Mouse (Mus musculus) CH12.LX (cell line): ENCODE results near the gene Nop16.

Experiments used
- CTCF ChIP-seq, 2 experiments: IDR thresholded peaks in 1 of 2; conservative IDR thresholded peaks in 1 of 2; 2 replicates each; pipeline ENCODE4 v1.5.1; 2011 to 2012; ENCODE audit warnings: low read depth in 2 of 2, low read length in 2 of 2, improper control_type of control experiment in 1 of 2, inconsistent platforms in 1 of 2, mild to moderate bottlenecking in 1 of 2, moderate library complexity in 1 of 2
- EP300 ChIP-seq: IDR thresholded peaks from 2 replicates; pipeline ENCODE4 v1.6.1; 2011; ENCODE audit warnings: low read length, improper control_type of control experiment
- POLR2A ChIP-seq: IDR thresholded peaks from 2 replicates; pipeline ENCODE4 v1.6.1; 2011; ENCODE audit warnings: low read depth, mild to moderate bottlenecking, improper control_type of control experiment, low read length
- TBP ChIP-seq: conservative IDR thresholded peaks from 2 replicates; pipeline ENCODE4 v1.6.1; 2011; ENCODE audit warnings: low read depth, low read length, improper control_type of control experiment

DNA sequence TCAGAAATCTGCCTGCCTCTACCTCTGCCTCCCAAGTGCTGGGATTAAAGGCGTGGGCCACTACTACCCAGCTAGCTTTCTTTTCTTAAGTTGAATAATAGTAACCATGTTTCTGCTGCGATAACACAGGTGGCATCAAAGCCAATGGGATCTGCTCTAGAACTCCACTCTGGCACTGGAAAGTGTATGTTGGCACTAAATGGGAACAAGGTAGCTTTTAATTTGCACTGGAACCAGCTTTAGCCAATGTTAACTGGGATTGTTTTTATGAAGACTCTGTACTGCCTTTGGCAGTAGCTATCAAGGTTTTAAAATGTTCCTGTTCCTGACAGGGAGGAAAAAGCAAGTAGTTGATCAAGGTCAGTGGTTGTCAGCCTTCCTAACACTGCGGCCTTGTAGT, 45.1 kb upstream of the Nop16 start:
- TF ChIP-seq EP300, result no peak
- no peak for TF ChIP-seq POLR2A
- no peak for TF ChIP-seq CTCF (conservative IDR thresholded peaks at IDR 0.05 in 1 of 2, IDR thresholded peaks at IDR 0.05 in 1 of 2; ENCODE audit: low read depth in 2 of 2, low read length in 2 of 2)
- no peak for TF ChIP-seq TBP
